Mouse (Mus musculus): Measurements from ENCODE around the gene Il3ra.

DNA sequence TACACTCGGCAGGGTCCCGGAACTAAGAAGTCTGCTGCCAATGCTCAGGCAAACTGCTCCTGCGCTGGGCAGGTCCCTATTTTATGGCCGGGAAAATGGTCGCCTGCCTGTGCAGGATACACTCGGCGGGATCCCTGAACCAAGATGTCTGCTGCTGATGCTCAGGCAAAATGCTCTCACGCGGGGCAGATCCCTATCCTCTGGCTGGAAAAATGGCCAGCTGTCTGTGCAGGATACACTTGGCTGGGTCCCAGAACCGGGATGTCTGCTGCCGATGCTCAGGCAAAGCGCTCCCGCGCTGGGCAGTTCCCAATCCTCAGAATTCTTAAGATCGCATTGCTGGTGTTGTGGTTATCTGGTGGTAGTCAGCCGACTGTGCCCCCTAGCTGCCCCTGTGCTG, 37.1 kb upstream of the Il3ra start:
- TF ChIP-seq CTCF (IDR thresholded peaks at IDR 0.05; ENCODE audit: control insufficient read depth, insufficient read depth, insufficient replicate concordance, low read depth, low read length) (no peak), POLR2A (IDR thresholded peaks at IDR 0.05; ENCODE audit: control insufficient read depth, low read depth, low read length) (no peak)

Data from testis, adult 2 months (tissue).